In genomic region chr4:148075259-148075658, GRCm38 (mm10) we compare ENCODE assay signal across 8 mouse cellular contexts. TPM values are rescaled to one million over a fixed set of nuclear protein-coding genes. Genes with fewer than 3 reads are reported as not detected.
DNase-seq lines count a peak whose midpoint lies in the region; ATAC-seq lines count a peak whose summit lies in the region.

No protein-coding gene starts in this region.

- H3K4me3 ChIP-seq in hindbrain, embryonic 15.5 days, result peak overlapping the region; percentile 28

- no peak overlapping the region for H3K9ac ChIP-seq in hindbrain, embryonic 15.5 days

- H3K4me1 ChIP-seq in hindbrain, embryonic 15.5 days (replicated peaks), result no peaks in the 10 kb centered on the region; the same call in 1 of the 2 replicates

- DNase-seq in Muller cell, postnatal 12 days (ENCODE audit: inconsistent ontology term), result peak; percentile 67
- peak; percentile 50 to 72 for DNase-seq in cerebellum, postnatal 25 days
- peak; percentile 78 for DNase-seq in gastrocnemius, adult 18-20 months (ENCODE audit: low spot score)
- DNase-seq in left cerebral cortex, adult 18-20 months (ENCODE audit: low spot score in 2 of 2), result peak; percentile 63 to 64
- DNase-seq in lung, postnatal 25 days (ENCODE audit: low spot score), result peak; percentile 76
- peak; percentile 52 for DNase-seq in ovary, postnatal 14 days (ENCODE audit: low spot score)
- DNase-seq in thymus, postnatal 25 days, result peak; percentile 75

- H3K27me3 ChIP-seq in hindbrain, embryonic 15.5 days, result no peaks in the 10 kb centered on the region

- no peak for ATAC-seq in hindbrain, embryonic 15.5 days (ENCODE audit: low FRiP score, low read depth)

- WGBS in hindbrain, embryonic 15.5 days, result 40% methylated on average over 21 of the region's 21 CpGs

- no peaks in the 10 kb centered on the region for H3K9me3 ChIP-seq in hindbrain, embryonic 15.5 days

- no peaks in the 10 kb centered on the region for H3K36me3 ChIP-seq in hindbrain, embryonic 15.5 days

- no peak overlapping the region for H3K27ac ChIP-seq in hindbrain, embryonic 15.5 days (replicated peaks)

- peak overlapping the region; percentile 55 for H3K4me2 ChIP-seq in hindbrain, embryonic 15.5 days

RNA-seq across cellular contexts. Expression of gene Agtrap, which starts 12.6 kb away (rescaled TPM):
- total RNA-seq in gastrocnemius, adult 18-20 months (2021), result 10 to 100 TPM in 1 of 2 experiments, 1 to 10 TPM in 1; 9.3 to 12.8 TPM
- 6.0 and 6.8 TPM in 2 replicates for polyA plus RNA-seq in hindbrain, embryonic 15.5 days (2015; fragmentation: Nextera tagmentation; extraction: Ambion mirVana)
- 10 to 100 TPM in 1 of 2 experiments, 1 to 10 TPM in 1; 6.6 to 10.1 TPM for total RNA-seq in left cerebral cortex, adult 18-20 months (2021)

RNA-seq across cellular contexts. Expression of gene Mthfr, which starts 36.4 kb away (rescaled TPM):
- total RNA-seq in gastrocnemius, adult 18-20 months (2021), result 1 to 10 TPM; 8.9 to 9.3 TPM
- polyA plus RNA-seq in hindbrain, embryonic 15.5 days (2015; fragmentation: Nextera tagmentation; extraction: Ambion mirVana), result 18.0 and 22.1 TPM in 2 replicates
- total RNA-seq in left cerebral cortex, adult 18-20 months (2021), result 10 to 100 TPM; 29.3 to 34.3 TPM

RNA-seq across cellular contexts. Expression of gene Clcn6, which starts 36.6 kb away (rescaled TPM):
- total RNA-seq in gastrocnemius, adult 18-20 months (2021), result 1 to 10 TPM; 4.8 to 4.9 TPM
- 31.3 and 32.8 TPM in 2 replicates for polyA plus RNA-seq in hindbrain, embryonic 15.5 days (2015; fragmentation: Nextera tagmentation; extraction: Ambion mirVana)
- 10 to 100 TPM; 93.9 to 94.5 TPM for total RNA-seq in left cerebral cortex, adult 18-20 months (2021)

RNA-seq across cellular contexts. Expression of gene Mad2l2, which starts 54.9 kb away (rescaled TPM):
- 10 to 100 TPM; 13.5 to 15.7 TPM for total RNA-seq in gastrocnemius, adult 18-20 months (2021)
- polyA plus RNA-seq in hindbrain, embryonic 15.5 days (2015; fragmentation: Nextera tagmentation; extraction: Ambion mirVana), result 98.3 and 110 TPM in 2 replicates
- total RNA-seq in left cerebral cortex, adult 18-20 months (2021), result 10 to 100 TPM; 10.7 to 17.5 TPM

RNA-seq across cellular contexts. Expression of gene Draxin, which starts 55.2 kb away (rescaled TPM):
- under 1 TPM in 1 of 2 experiments, not detected in 1; 0.09 TPM for total RNA-seq in gastrocnemius, adult 18-20 months (2021)
- 15.4 and 16.1 TPM in 2 replicates for polyA plus RNA-seq in hindbrain, embryonic 15.5 days (2015; fragmentation: Nextera tagmentation; extraction: Ambion mirVana)
- total RNA-seq in left cerebral cortex, adult 18-20 months (2021), result under 1 TPM; 0.19 to 0.21 TPM

Comparison
In these comparisons a context has a peak if more than half of its experiments do, and no peak if none do; other contexts are left out.
1. RNA of gene Clcn6, which starts 36.6 kb away (total RNA-seq): 93.9 to 94.5 TPM in left cerebral cortex, adult 18-20 months; 4.8 to 4.9 TPM in gastrocnemius, adult 18-20 months; every median in the first group is over 10 times any median in the second.
2. Peak in every context shown above with its lines, with median percentiles within 50 percentile points of each other: DNase-seq.